Mouse (Mus musculus): Measurements from ENCODE around the gene Pdzk1.

Gene Pdzk1

GRCm38 (mm10) chr3:96902336-96902999, 73.4 kb downstream of the Pdzk1 start:
- DNase-seq: no peak

GRCm38 (mm10) chr3:96904393-96904792, 75.3 kb downstream of the Pdzk1 start, which contains the start of gene Gja5:
TSS of gene Gja5 (plus strand) at chr3:96904693.
- DNase-seq: no peak

GRCm38 (mm10) chr3:96904851-96905541, 75.9 kb downstream of the Pdzk1 start, which contains the start of gene Gpr89:
TSS of gene Gpr89 (minus strand) at chr3:96905346.
- peak; percentile 86 to 91 for DNase-seq

GRCm38 (mm10) chr3:96905592-96905991, 76.5 kb downstream of the Pdzk1 start:
- DNase-seq: no peak

Data from spleen, adult 18-20 months (tissue).